Mouse (Mus musculus) embryonic fibroblast, embryonic 13.5 days (primary cell): Measurements from ENCODE around the gene Rpl26.

Source experiments
- CTCF ChIP-seq: IDR thresholded peaks from 2 replicates; pipeline ENCODE4 v1.5.1; 2011; ENCODE audit warnings: mild to moderate bottlenecking, control low read depth, low read length, moderate library complexity, borderline replicate concordance; ENCODE audit not compliant: insufficient read depth
- POLR2A ChIP-seq: IDR thresholded peaks from 2 replicates; pipeline ENCODE4 v1.6.1; 2011; ENCODE audit warnings: low read depth, mild to moderate bottlenecking, control low read depth, low read length, moderate library complexity

DNA sequence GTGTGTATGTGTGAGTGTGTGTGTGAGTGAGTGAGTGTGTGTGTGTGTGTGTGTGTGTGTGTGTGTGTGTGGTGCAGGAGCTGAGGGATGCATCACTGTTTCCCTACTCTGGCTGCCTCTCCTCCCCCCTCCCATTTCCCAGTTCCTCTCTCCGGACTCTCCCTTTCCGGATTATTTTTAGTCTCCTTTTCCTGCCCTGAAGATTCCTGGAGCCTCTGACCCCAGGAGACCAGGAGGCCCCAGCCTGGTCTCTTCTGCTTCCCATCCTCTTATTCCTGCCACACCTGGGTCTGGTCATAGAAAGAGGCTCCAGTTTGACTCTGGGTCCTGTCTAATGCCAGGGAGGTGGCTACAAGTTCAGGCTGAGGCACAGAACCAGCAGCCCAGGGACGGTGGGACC is 54.7 kb downstream of the Rpl26 start:
- TF ChIP-seq POLR2A: no peak
- no peak for TF ChIP-seq CTCF
